Mouse (Mus musculus): ENCODE measurements around the gene Sema3f. TPM values are rescaled to one million over a fixed set of nuclear protein-coding genes. Genes with fewer than 3 reads are reported as not detected.

The Sema3f gene
- polyA plus RNA-seq, 1 experiment from 2014 or later: 44.6 TPM

GRCm38 (mm10) chr9:107674609-107675429, 35.5 kb downstream of the Sema3f start:
- no peaks in the 10 kb centered on the region for H3K36me3 ChIP-seq
- peaks cover 31% of the 10 kb centered on the region for H3K27me3 ChIP-seq
- no peak for ATAC-seq (ENCODE audit: insufficient number of reproducible peaks, low FRiP score, low TSS enrichment, low read depth)
- WGBS: 58% methylated on average over 9 of the region's 9 CpGs
- H3K27ac ChIP-seq (replicated peaks): no peak overlapping the region
- no peaks in the 10 kb centered on the region for H3K9me3 ChIP-seq (replicated peaks)
- no peak overlapping the region for H3K4me2 ChIP-seq (replicated peaks)
- H3K4me1 ChIP-seq: peaks cover 20% of the 10 kb centered on the region
- no peak overlapping the region for H3K9ac ChIP-seq
- H3K4me3 ChIP-seq (replicated peaks): no peak overlapping the region

GRCm38 (mm10) chr9:107670259-107670658, 40.0 kb downstream of the Sema3f start:
- WGBS: 66% methylated on average over 5 of the region's 5 CpGs
- ATAC-seq (ENCODE audit: insufficient number of reproducible peaks, low FRiP score, low TSS enrichment, low read depth): no peak

GRCm38 (mm10) chr9:107669480-107669945, 40.8 kb downstream of the Sema3f start, which contains the start of gene Slc38a3:
TSS of gene Slc38a3 (minus strand) at chr9:107669530.
- Histone ChIP-seq H3K9me3 (replicated peaks) (no peaks in the 10 kb centered on the region), H3K4me3 (replicated peaks) (no peak within 1 kb of the TSS), H3K9ac (no peak within 1 kb of the TSS), H3K4me2 (replicated peaks) (no peak within 1 kb of the TSS), H3K27ac (replicated peaks) (no peak within 1 kb of the TSS), H3K4me1 (peaks cover 25% of the 10 kb centered on the region), H3K27me3 (peaks cover 23% of the 10 kb centered on the region), H3K36me3 (no peaks in the 10 kb centered on the region)
- WGBS: 84% methylated on average over 9 of the region's 9 CpGs
- ATAC-seq (ENCODE audit: insufficient number of reproducible peaks, low FRiP score, low TSS enrichment, low read depth): no peak

More at GRCm38 (mm10) chr9:107670259-107670658, 40.0 kb downstream of the Sema3f start:
- Histone ChIP-seq H3K9ac (no peak overlapping the region), H3K4me3 (replicated peaks) (no peak overlapping the region), H3K4me2 (replicated peaks) (no peak overlapping the region), H3K27ac (replicated peaks) (no peak overlapping the region), H3K27me3 (peaks cover 22% of the 10 kb centered on the region), H3K4me1 (peaks cover 25% of the 10 kb centered on the region), H3K36me3 (no peaks in the 10 kb centered on the region), H3K9me3 (replicated peaks) (no peaks in the 10 kb centered on the region)

- 71% methylated on average over 3 of the region's 3 CpGs for WGBS
- ATAC-seq (ENCODE audit: insufficient number of reproducible peaks, low FRiP score, low TSS enrichment, low read depth): no peak
Observed at GRCm38 (mm10) chr9:107668916-107669315, 41.4 kb downstream of the Sema3f start.

GRCm38 (mm10) chr9:107668011-107668410, 42.3 kb downstream of the Sema3f start:
- no peak for ATAC-seq (ENCODE audit: insufficient number of reproducible peaks, low FRiP score, low TSS enrichment, low read depth)
- H3K4me3 ChIP-seq (replicated peaks): no peak overlapping the region
- no peak overlapping the region for H3K27ac ChIP-seq (replicated peaks)
- WGBS: 36% methylated on average over 8 of the region's 8 CpGs
- H3K36me3 ChIP-seq: no peaks in the 10 kb centered on the region
- H3K9ac ChIP-seq: no peak overlapping the region
- no peaks in the 10 kb centered on the region for H3K9me3 ChIP-seq (replicated peaks)
- peaks cover 23% of the 10 kb centered on the region for H3K27me3 ChIP-seq
- peaks cover 25% of the 10 kb centered on the region for H3K4me1 ChIP-seq
- no peak overlapping the region for H3K4me2 ChIP-seq (replicated peaks)

More at GRCm38 (mm10) chr9:107668916-107669315, 41.4 kb downstream of the Sema3f start:
- Histone ChIP-seq H3K27ac (replicated peaks) (no peak overlapping the region), H3K27me3 (peaks cover 23% of the 10 kb centered on the region), H3K36me3 (no peaks in the 10 kb centered on the region), H3K4me1 (peaks cover 25% of the 10 kb centered on the region), H3K4me2 (replicated peaks) (no peak overlapping the region), H3K9me3 (replicated peaks) (no peaks in the 10 kb centered on the region), H3K9ac (no peak overlapping the region), H3K4me3 (replicated peaks) (no peak overlapping the region)

GRCm38 (mm10) chr9:107667219-107667618, 43.1 kb downstream of the Sema3f start:
- WGBS: under 1% methylated on average over 24 of the region's 24 CpGs
- H3K4me1 ChIP-seq: peaks cover 25% of the 10 kb centered on the region
- H3K4me2 ChIP-seq (replicated peaks): peak overlapping the region; percentile 91
- no peak overlapping the region for H3K27ac ChIP-seq (replicated peaks)
- ATAC-seq (ENCODE audit: insufficient number of reproducible peaks, low FRiP score, low TSS enrichment, low read depth): peak; percentile 83
- H3K9ac ChIP-seq: no peak overlapping the region
- peak overlapping the region; percentile 49 for H3K4me3 ChIP-seq (replicated peaks)
- no peaks in the 10 kb centered on the region for H3K9me3 ChIP-seq (replicated peaks)
- no peaks in the 10 kb centered on the region for H3K36me3 ChIP-seq
- peaks cover 23% of the 10 kb centered on the region for H3K27me3 ChIP-seq

- peaks cover 25% of the 10 kb centered on the region for H3K4me1 ChIP-seq
- ATAC-seq (ENCODE audit: insufficient number of reproducible peaks, low FRiP score, low TSS enrichment, low read depth): 0 out of 2 replicates have a peak, but pooled peaks have one; percentile 21
- no peak overlapping the region for H3K27ac ChIP-seq (replicated peaks)
- peak overlapping the region; percentile 91 for H3K4me2 ChIP-seq (replicated peaks)
- H3K4me3 ChIP-seq (replicated peaks): peak overlapping the region; percentile 49
- H3K9me3 ChIP-seq (replicated peaks): no peaks in the 10 kb centered on the region
- peak overlapping the region; percentile 40 for H3K9ac ChIP-seq
- 2% methylated on average over 30 of the region's 30 CpGs for whole genome bisulfite sequencing
- peaks cover 23% of the 10 kb centered on the region for H3K27me3 ChIP-seq
- no peaks in the 10 kb centered on the region for H3K36me3 ChIP-seq
Observed at GRCm38 (mm10) chr9:107666751-107667205, 43.5 kb downstream of the Sema3f start.

- Histone ChIP-seq H3K9me3 (replicated peaks) (no peaks in the 10 kb centered on the region), H3K27me3 (peaks cover 23% of the 10 kb centered on the region), H3K27ac (replicated peaks) (no peak overlapping the region), H3K4me3 (replicated peaks) (no peak overlapping the region), H3K9ac (no peak overlapping the region), H3K4me2 (replicated peaks) (no peak overlapping the region), H3K36me3 (no peaks in the 10 kb centered on the region), H3K4me1 (peaks cover 25% of the 10 kb centered on the region)
- no peak for ATAC-seq (ENCODE audit: insufficient number of reproducible peaks, low FRiP score, low TSS enrichment, low read depth)
- 84% methylated on average over 7 of the region's 7 CpGs for WGBS
Observed at GRCm38 (mm10) chr9:107665308-107665707, 45.0 kb downstream of the Sema3f start.

- Histone ChIP-seq H3K9me3 (replicated peaks) (no peaks in the 10 kb centered on the region), H3K36me3 (no peaks in the 10 kb centered on the region), H3K4me3 (replicated peaks) (no peak overlapping the region), H3K4me2 (replicated peaks) (no peak overlapping the region), H3K27ac (replicated peaks) (no peak overlapping the region), H3K27me3 (peaks cover 23% of the 10 kb centered on the region), H3K9ac (no peak overlapping the region), H3K4me1 (peaks cover 25% of the 10 kb centered on the region)
- 59% methylated on average over 9 of the region's 9 CpGs for WGBS
- ATAC-seq (ENCODE audit: insufficient number of reproducible peaks, low FRiP score, low TSS enrichment, low read depth): no peak
Observed at GRCm38 (mm10) chr9:107663525-107663924, 46.8 kb downstream of the Sema3f start.

- 74% methylated on average over 8 of the region's 8 CpGs for WGBS
- no peaks in the 10 kb centered on the region for H3K9me3 ChIP-seq (replicated peaks)
- no peak for ATAC-seq (ENCODE audit: insufficient number of reproducible peaks, low FRiP score, low TSS enrichment, low read depth)
- H3K9ac ChIP-seq: no peak overlapping the region
- no peak overlapping the region for H3K4me2 ChIP-seq (replicated peaks)
- peaks cover 19% of the 10 kb centered on the region for H3K27me3 ChIP-seq
- no peak overlapping the region for H3K4me3 ChIP-seq (replicated peaks)
- peaks cover 18% of the 10 kb centered on the region for H3K4me1 ChIP-seq
- H3K27ac ChIP-seq (replicated peaks): no peak overlapping the region
- H3K36me3 ChIP-seq: no peaks in the 10 kb centered on the region
Observed at GRCm38 (mm10) chr9:107662342-107662741, 47.9 kb downstream of the Sema3f start.

GRCm38 (mm10) chr9:107660777-107661176, 49.5 kb downstream of the Sema3f start:
- no peak overlapping the region for H3K9ac ChIP-seq
- H3K27ac ChIP-seq (replicated peaks): no peak overlapping the region
- WGBS: 36% methylated on average over 3 of the region's 3 CpGs
- peaks cover 3% of the 10 kb centered on the region; the same call in 1 of the 2 replicates for H3K4me1 ChIP-seq
- H3K27me3 ChIP-seq: peaks cover 10% of the 10 kb centered on the region
- no peak overlapping the region for H3K4me2 ChIP-seq (replicated peaks)
- H3K36me3 ChIP-seq: no peaks in the 10 kb centered on the region
- H3K4me3 ChIP-seq (replicated peaks): no peak overlapping the region
- H3K9me3 ChIP-seq (replicated peaks): no peaks in the 10 kb centered on the region
- no peak for ATAC-seq (ENCODE audit: insufficient number of reproducible peaks, low FRiP score, low TSS enrichment, low read depth)

All from embryonic facial prominence, embryonic 15.5 days (tissue).